Mouse (Mus musculus): ENCODE measurements around the gene Cabp2. TPM values are rescaled to one million over a fixed set of nuclear protein-coding genes. Genes with fewer than 3 reads are reported as not detected.

Gene Cabp2
- not detected for polyA plus RNA-seq (2017; shearing (Covaris generic))

DNA sequence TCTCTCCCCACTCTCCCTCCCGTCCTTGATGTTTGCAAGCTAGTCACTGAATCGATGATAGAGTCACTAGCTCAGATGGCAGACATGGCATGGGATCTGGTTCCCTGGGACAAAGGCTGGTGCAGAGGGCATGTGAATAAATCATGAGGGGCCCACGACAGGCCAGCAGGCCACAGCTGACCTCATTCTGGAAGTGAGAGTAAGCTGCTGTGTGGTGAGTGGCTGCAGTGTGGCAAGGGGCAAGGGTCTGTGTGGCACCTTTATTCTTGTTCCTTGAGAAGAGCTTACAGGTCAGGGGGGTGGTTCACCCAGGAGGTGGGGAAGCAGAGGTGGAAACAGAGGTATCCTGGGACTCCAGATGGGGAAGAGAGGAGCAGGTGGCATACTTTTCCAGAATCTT lies at the start of gene Cabp2:
Cabp2 (plus strand) TSS at position 185 of the 400 bp plus-strand sequence.

DNA sequence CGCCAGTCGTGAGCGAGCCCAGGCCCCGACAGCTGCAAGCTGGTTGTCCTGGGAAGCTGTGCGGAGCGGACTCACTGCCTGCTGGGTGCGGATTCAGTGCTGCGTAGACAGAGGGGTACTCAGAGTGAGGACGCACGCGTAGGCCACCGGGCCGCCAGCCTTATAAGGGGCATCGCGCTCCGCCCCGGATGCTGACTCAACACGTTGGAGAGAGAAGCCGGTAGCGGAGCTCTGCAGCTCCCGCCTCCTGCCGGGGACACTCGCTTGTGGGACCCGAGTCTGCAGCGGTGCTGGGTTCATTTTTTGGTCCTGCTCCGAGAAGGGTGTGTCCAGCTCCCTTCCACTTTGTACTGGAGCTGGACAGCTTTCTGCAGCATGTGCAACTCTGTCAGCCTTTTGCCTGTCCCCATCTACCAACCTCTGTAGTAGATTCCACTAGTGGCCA lies 43.6 kb upstream of the Cabp2 start, which contains the start of gene Gstp1:
Gstp1 (minus strand) TSS at position 198 of the 445 bp plus-strand sequence.

DNA sequence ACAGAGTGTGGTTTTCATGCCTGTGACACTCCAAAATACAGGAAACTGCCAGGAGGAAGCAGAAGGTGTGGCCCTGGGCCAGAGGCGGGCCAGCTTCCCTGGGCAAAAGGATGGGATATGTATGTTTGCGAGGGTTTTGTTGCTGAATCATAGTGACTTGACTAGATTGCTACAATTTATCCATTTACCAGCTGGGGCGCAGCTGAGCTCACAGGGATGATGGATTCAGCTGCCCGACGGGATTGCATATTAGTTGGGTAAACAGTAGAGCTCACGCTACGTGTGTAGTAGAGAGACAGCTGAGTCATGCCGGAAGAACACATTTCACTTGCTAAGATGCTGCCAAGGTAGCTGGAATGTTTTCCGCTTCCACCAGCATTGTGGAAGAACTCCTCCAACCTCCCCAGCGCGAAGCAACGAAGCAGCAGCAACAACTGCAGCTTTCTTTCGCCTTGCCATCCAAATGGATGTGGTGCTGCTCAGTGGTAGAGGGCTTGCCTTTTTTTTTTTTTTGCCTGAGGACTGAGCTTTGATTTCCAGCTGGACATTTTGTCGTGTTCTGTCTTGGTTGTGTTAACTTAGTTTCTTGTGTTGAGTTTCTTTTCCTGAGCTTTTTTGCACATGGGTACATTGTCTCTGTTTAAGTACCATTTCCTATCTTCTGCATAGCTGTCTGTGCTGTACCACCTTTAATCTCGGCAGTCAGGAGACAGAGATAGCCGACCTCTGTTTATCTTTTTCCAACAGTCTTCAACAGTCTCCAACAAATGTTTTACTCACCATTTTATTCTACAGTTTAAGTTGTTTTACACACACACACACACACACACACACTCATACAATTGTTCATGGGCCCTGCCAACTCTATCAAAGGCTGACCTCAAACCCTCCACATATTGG lies 35.2 kb upstream of the Cabp2 start, which contains the start of gene Gstp2:
Gstp2 (minus strand) TSS at position 58 of the 900 bp plus-strand sequence.

DNA sequence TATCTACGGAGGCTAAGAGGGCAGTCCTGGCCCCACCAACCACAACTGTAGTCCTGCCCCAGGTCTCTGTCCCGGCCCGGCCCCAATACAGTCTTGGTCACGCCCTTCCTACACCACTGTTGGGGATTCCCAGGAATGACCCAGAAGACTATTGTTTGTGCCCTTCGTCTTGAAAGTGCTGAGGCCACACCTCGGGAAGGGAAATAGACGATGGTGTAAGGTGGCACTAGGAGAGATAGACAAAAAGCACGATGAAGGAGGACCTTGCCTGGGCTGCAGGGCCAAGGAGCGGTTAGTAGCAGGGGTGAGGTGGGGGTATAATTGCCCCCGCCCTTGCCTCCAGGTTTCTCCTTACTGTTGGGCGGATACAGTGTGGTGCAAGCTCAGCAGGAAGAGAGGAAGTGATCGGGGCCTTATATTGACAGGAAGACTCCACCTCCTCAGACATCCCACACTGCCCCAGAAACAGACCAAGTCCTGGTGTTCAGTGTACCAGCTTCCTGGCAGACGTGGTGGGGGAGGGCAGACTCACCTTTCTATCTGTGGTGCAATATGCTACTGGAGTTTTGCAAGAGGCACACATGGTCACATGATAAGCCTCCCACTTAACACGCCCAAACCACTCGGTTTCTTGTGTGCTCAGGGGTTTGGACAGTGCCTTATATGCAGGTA lies 22.2 kb upstream of the Cabp2 start, which contains the start of gene Gstp3:
Gstp3 (minus strand) TSS at position 501 of the 672 bp plus-strand sequence.

DNA sequence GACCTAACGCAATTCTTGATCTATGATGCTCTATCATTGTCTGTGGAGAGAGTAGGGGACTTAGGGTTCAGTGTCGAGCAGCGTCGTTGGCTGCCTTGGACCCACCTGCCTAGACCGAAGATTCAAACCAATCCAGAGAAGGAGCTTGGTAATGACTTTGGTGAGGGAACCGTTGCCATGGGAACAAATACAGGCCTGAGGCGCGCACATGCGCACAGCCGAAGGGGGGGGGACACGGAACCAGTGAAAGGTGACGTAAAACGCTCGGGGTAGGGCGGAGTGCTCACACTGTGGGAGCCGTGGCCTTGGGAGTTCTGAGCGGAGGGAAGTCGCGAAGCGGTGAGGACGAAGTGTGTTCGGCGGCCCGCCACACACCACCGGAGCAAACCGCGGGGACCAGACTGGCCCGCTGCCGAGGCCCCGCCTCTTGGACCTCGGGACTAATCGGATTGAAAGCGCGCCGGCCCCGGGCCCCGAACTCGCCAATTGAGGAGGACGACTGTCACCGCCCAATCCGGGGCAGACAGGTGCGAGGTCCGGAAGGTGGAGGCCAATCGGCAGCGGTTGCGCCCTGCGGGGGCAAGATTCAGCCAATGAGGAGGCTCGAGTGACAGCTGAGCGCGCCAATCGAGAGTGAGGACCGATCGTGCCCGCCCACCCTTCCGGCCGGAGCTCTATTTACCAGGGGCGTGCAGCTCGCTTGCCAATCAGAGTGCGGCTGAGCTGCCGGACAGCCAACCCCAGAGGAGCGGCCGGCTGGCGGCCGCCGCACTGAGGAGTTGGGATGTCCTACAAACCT lies 15.5 kb downstream of the Cabp2 start, which contains the start of gene Cdk2ap2:
Cdk2ap2 (plus strand) TSS at position 541 of the 799 bp plus-strand sequence.

DNA sequence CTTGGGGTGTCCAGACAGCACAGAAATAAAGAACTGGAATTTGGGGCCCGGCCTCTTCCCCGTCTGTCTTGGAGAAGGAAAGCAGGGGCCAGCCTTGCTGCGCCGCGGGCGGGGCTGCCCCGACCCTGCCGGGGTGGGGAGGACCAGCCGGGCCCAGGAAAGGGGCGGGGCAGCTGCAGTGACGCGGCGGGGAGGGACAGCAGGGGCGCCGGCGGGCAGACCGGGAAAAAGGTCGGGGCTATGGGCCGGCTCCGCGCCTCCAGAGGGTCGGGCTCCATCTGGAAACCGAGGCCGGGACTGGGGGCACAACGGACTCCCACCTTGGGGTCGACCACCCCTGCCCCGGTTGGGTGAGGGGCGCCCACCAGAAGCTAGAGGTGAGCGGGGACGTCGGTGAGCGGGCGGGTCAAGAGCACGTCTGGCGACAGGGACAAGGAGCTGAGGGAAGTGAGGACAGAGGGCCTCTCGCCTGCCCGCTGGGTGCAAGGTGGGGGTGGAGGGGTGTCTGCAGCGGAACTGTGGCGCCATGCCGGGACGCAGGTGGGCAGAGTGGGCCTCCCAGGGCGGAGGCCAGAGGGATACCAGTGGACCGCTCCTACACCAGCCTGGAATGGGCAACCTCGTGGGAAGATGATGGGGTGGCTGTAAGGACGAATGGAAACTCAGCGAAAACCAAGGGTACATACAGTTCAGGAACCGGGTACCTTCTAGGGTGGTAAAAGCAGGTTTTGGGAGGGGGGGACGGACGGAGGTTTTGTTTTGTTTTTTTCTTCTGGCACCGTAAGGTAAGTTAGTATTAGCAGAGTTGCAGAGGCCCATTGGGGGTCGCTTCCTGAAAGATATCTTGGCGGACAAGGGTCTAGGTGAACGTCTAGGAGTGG lies 18.7 kb downstream of the Cabp2 start, which contains the start of gene Pitpnm1:
Pitpnm1 (plus strand) TSS at position 162 of the 881 bp plus-strand sequence.

DNA sequence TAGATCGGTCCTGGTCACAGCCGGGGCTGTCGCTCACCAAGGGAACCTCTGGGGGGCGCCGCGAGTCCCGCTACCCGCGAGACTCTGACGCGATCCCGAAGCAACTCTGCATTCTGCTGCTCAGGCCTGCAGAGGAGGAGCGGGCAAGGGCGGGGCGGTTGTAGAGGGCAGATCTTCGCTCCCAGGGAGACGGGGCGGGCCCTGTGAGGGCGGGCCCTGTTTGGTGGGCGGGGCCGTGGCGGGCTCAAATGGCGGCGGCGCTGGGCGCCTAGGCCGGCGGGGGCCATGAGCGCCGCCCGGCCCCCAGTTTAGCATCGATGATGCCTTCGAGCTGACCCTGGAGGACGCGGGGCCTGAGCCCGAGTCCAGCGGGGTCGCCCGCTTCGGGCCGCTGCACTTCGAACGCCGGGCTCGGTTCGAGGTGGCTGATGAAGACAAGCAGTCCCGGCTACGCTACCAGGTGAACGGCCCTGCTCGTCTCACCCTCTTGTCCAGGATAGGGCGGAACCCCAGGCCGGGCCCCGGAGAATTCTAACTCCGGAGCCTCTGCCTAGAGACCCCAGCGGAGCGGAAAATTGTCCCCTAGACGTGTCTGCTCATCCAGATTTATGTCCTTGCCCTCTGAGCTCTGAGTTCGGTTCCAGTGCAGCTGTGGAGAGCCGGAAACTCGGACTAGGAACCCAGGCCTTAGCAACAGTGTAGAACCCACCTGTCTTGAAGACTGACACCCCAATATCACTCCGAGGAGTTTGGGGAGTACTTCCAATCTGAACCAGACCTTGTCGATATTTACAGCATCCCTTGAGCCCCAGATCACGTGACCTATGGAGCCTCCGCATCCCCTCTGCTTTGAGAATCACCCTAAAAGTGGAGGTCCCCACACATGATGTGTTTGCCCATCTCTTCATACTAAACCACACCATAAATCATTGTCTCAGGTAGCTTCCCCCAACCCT lies 44.6 kb downstream of the Cabp2 start, which contains the start of gene Aip:
Aip (minus strand) TSS at position 118 of the 956 bp plus-strand sequence.

Other genes starting within 250 kb of the Cabp2 start
- gene Chka, start 229.8 kb upstream of the Cabp2 start, polyA plus RNA-seq (2017; shearing (Covaris generic)): 10 to 100 TPM in 1 of 2 experiments, 1 to 10 TPM in 1; 7.6 to 13.0 TPM
- 10 to 100 TPM; 58.6 to 70.8 TPM for gene Tcirg1, start 174.4 kb upstream of the Cabp2 start, polyA plus RNA-seq (2017; shearing (Covaris generic))
- 100 to 1,000 TPM; 218 to 241 TPM for gene Ndufs8, start 168.8 kb upstream of the Cabp2 start, polyA plus RNA-seq (2017; shearing (Covaris generic))
- 1 to 10 TPM in 1 of 2 experiments, under 1 TPM in 1; 0.63 to 1.3 TPM for gene Aldh3b1, start 151.8 kb upstream of the Cabp2 start, polyA plus RNA-seq (2017; shearing (Covaris generic))
- gene Unc93b1, start 146.4 kb upstream of the Cabp2 start, polyA plus RNA-seq (2017; shearing (Covaris generic)): 10 to 100 TPM; 24.4 to 40.8 TPM
- under 1 TPM in 1 of 2 experiments, not detected in 1; 0.20 TPM for gene Aldh3b3, start 122.9 kb upstream of the Cabp2 start, polyA plus RNA-seq (2017; shearing (Covaris generic))
- not detected for gene Aldh3b2, start 109.2 kb upstream of the Cabp2 start, polyA plus RNA-seq (2017; shearing (Covaris generic))
- gene Acy3, start 95.0 kb upstream of the Cabp2 start, polyA plus RNA-seq (2017; shearing (Covaris generic)): under 1 TPM in 1 of 2 experiments, not detected in 1; 0.66 TPM
- gene Tbx10, start 88.8 kb upstream of the Cabp2 start, polyA plus RNA-seq (2017; shearing (Covaris generic)): under 1 TPM in 1 of 2 experiments, not detected in 1; 0.12 TPM
- 10 to 100 TPM; 11.5 to 24.3 TPM for gene Nudt8, start 81.0 kb upstream of the Cabp2 start, polyA plus RNA-seq (2017; shearing (Covaris generic))
- 1 to 10 TPM in 1 of 2 experiments, under 1 TPM in 1; 0.42 to 2.4 TPM for gene Gm49405, start 81.0 kb upstream of the Cabp2 start, polyA plus RNA-seq (2017; shearing (Covaris generic))
- gene Doc2g, start 78.3 kb upstream of the Cabp2 start, polyA plus RNA-seq (2017; shearing (Covaris generic)): 1 to 10 TPM in 1 of 2 experiments, under 1 TPM in 1; 0.52 to 4.1 TPM
- 100 to 1,000 TPM; 134 to 170 TPM for gene Ndufv1, start 68.8 kb upstream of the Cabp2 start, polyA plus RNA-seq (2017; shearing (Covaris generic))
- gene Gstp1, start 43.6 kb upstream of the Cabp2 start, polyA plus RNA-seq (2017; shearing (Covaris generic)): 100 to 1,000 TPM; 602 to 648 TPM
- gene Gstp2, start 35.6 kb upstream of the Cabp2 start, polyA plus RNA-seq (2017; shearing (Covaris generic)): 10 to 100 TPM in 1 of 2 experiments, 1 to 10 TPM in 1; 2.0 to 12.8 TPM
- 100 to 1,000 TPM; 132 to 137 TPM for gene Gstp3, start 22.0 kb upstream of the Cabp2 start, polyA plus RNA-seq (2017; shearing (Covaris generic))
- gene Cdk2ap2, start 15.6 kb downstream of the Cabp2 start, polyA plus RNA-seq (2017; shearing (Covaris generic)): 100 to 1,000 TPM; 721 to 747 TPM
- gene Pitpnm1, start 18.4 kb downstream of the Cabp2 start, polyA plus RNA-seq (2017; shearing (Covaris generic)): 100 to 1,000 TPM; 256 to 279 TPM
- 100 to 1,000 TPM; 195 to 206 TPM for gene Aip, start 44.3 kb downstream of the Cabp2 start, polyA plus RNA-seq (2017; shearing (Covaris generic))
- not detected for gene Gpr152, start 58.2 kb downstream of the Cabp2 start, polyA plus RNA-seq (2017; shearing (Covaris generic))
- under 1 TPM; 0.16 to 0.52 TPM for gene Cabp4, start 62.5 kb downstream of the Cabp2 start, polyA plus RNA-seq (2017; shearing (Covaris generic))
- gene Coro1b, start 67.0 kb downstream of the Cabp2 start, polyA plus RNA-seq (2017; shearing (Covaris generic)): 100 to 1,000 TPM; 293 to 521 TPM
- 1,000 to 10,000 TPM; 1,707 to 1,870 TPM for gene Ptprcap, start 72.0 kb downstream of the Cabp2 start, polyA plus RNA-seq (2017; shearing (Covaris generic))
- gene Rps6kb2, start 81.8 kb downstream of the Cabp2 start, polyA plus RNA-seq (2017; shearing (Covaris generic)): 10 to 100 TPM; 43.4 to 45.2 TPM
- 10 to 100 TPM; 11.8 to 20.0 TPM for gene Carns1, start 93.9 kb downstream of the Cabp2 start, polyA plus RNA-seq (2017; shearing (Covaris generic))
- 100 to 1,000 TPM; 624 to 764 TPM for gene Tbc1d10c, start 109.7 kb downstream of the Cabp2 start, polyA plus RNA-seq (2017; shearing (Covaris generic))
- 1,000 to 10,000 TPM; 1,254 to 1,335 TPM for gene Ppp1ca, start 110.5 kb downstream of the Cabp2 start, polyA plus RNA-seq (2017; shearing (Covaris generic))
- gene Rad9a, start 120.1 kb downstream of the Cabp2 start, polyA plus RNA-seq (2017; shearing (Covaris generic)): 10 to 100 TPM; 43.8 to 69.5 TPM
- gene Clcf1, start 132.7 kb downstream of the Cabp2 start, polyA plus RNA-seq (2017; shearing (Covaris generic)): 10 to 100 TPM; 20.4 to 31.3 TPM
- not detected for gene AC109138.7, start 132.8 kb downstream of the Cabp2 start, polyA plus RNA-seq (2017; shearing (Covaris generic))
- gene Pold4, start 150.3 kb downstream of the Cabp2 start, polyA plus RNA-seq (2017; shearing (Covaris generic)): 100 to 1,000 TPM; 124 to 142 TPM
- 1 to 10 TPM in 1 of 2 experiments, under 1 TPM in 1; 0.61 to 1.4 TPM for gene Ssh3, start 187.6 kb downstream of the Cabp2 start, polyA plus RNA-seq (2017; shearing (Covaris generic))
- 1 to 10 TPM; 3.2 to 8.3 TPM for gene Ankrd13d, start 201.6 kb downstream of the Cabp2 start, polyA plus RNA-seq (2017; shearing (Covaris generic))
- 100 to 1,000 TPM; 351 to 389 TPM for gene Grk2, start 224.6 kb downstream of the Cabp2 start, polyA plus RNA-seq (2017; shearing (Covaris generic))

Measured in activated CD4-positive, CD25-positive, alpha-beta regulatory T cell (primary cell).